Mouse (Mus musculus) neural tube, embryonic 12.5 days (tissue): ENCODE data around the gene Rgs7bp. TPM values are rescaled to one million over a fixed set of nuclear protein-coding genes. Genes with fewer than 3 reads are reported as not detected.
"Not testable (repeated sequence)": the region's sequence is repeated elsewhere in the genome, so short reads cannot be mapped to it uniquely, and the experiment has no call there.

Source experiments
- ATAC-seq: fragments of 200-750 bp; cut with Nextera tagmentation; 2 replicates; pipeline ENCODE4 v1.8.0; 2017; ENCODE audit warnings: low read depth, mild to moderate bottlenecking, moderate TSS enrichment, moderate library complexity; ENCODE audit not compliant: low FRiP score
- H3K27ac ChIP-seq: fragments of 300-500 bp; sonication (generic); 2 replicates; pipeline ENCODE4 v1.5.1; 2016
- H3K27me3 ChIP-seq: fragments of 300-500 bp; sonication (generic); replicated peaks from 2 replicates; pipeline ENCODE4 v1.6.1; 2016; ENCODE audit warnings: mild to moderate bottlenecking
- H3K36me3 ChIP-seq: fragments of 300-500 bp; sonication (generic); 2 replicates; pipeline ENCODE4 v1.6.1; 2016; ENCODE audit warnings: mild to moderate bottlenecking
- H3K4me1 ChIP-seq: fragments of 300-500 bp; sonication (generic); 2 replicates; pipeline ENCODE4 v1.6.1; 2016
- H3K4me2 ChIP-seq: fragments of 300-500 bp; sonication (generic); replicated peaks from 2 replicates; pipeline ENCODE4 v1.6.1; 2016; ENCODE audit warnings: mild to moderate bottlenecking
- H3K4me3 ChIP-seq: fragments of 300-500 bp; sonication (generic); 2 replicates; pipeline ENCODE4 v1.5.1; 2016
- H3K9ac ChIP-seq: fragments of 300-500 bp; sonication (generic); 2 replicates; pipeline ENCODE4 v1.6.1; 2016; ENCODE audit warnings: mild to moderate bottlenecking
- H3K9me3 ChIP-seq: fragments of 300-500 bp; sonication (generic); 2 replicates; pipeline ENCODE4 v1.6.1; 2016; ENCODE audit warnings: mild to moderate bottlenecking
- WGBS: fragments of 180-500 bp; shearing (Covaris S2); methylation state at CpG from one replicate; pipeline ENCODE4 v1.1.7; 2016; 5-methylcytosine and 5-hydroxymethylcytosine counted together
- polyA plus RNA-seq: library from polyadenylated mRNA; unstranded; fragments of >200 nt; fragmentation: Nextera tagmentation; extraction: Ambion mirVana; gene quantifications from 2 replicates; pipeline ENCODE4 v1.2.1, GENCODE M21; 2016

The Rgs7bp gene
- polyA plus RNA-seq, 1 experiment from 2014 or later: 6.0 TPM

DNA sequence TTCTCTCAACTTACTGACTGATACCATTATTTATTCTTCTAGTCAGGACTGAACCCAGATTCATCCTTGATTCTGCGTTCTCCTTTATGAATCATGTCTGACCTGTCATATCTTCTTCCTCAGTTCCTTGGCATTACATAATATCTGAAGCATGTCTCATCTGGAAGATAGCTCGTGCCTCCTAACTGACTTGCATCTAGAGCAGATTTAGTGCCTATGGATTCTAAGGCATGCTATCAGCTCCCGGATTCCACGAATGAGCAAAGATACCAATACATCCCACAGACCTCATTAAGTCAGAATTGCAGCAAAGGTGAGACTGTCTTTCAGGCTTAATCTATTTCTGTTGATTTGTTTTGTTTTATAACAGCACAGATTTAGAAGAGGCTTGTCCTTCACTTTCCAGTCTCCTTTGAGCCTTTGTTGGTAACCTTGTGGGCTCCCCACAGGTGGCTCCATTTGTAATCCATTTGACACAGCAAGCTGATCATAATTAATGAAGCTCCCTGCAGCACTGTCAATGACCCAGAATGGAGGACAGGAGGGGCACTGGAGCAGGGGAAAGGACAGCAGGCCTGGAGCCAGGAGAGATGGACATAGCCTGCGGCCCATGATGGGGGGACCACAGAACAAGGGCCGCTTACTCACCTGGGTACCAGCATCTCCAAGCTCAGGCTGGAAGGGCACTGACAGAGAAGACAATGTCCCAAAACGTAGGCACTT, 94.4 kb downstream of the Rgs7bp start:
- WGBS: 82% methylated on average over 7 of the region's 7 CpGs
- Histone ChIP-seq H3K4me1 (no peaks in the 10 kb centered on the region), H3K9me3 (no peaks in the 10 kb centered on the region), H3K36me3 (no peaks in the 10 kb centered on the region), H3K9ac (no peak overlapping the region), H3K27me3 (no peaks in the 10 kb centered on the region), H3K4me2 (no peak overlapping the region), H3K27ac (no peak overlapping the region), H3K4me3 (no peak overlapping the region)
- no peak for ATAC-seq

DNA sequence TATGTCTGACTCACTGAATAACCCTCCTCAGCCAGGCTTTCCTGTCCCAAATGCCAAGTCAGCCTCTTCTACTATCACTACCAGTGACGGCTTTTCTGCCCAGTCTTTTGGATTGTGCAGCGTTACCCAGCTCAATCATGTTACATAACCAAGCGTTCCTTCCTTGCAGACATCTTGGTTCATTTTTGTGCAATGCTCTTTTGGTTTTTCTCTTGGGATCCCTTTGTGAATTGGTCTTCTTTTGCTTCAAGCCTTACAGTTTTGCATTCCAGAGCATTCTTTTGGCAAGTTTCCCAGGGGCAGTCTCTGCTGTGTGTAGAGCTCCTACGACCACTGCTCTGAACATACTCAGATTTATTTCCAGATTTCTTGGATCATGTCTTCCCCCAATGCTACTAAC, 95.0 kb downstream of the Rgs7bp start:
- ATAC-seq: no peak
- H3K27ac ChIP-seq: no peak overlapping the region
- no peak overlapping the region for H3K9ac ChIP-seq
- H3K36me3 ChIP-seq: no peaks in the 10 kb centered on the region
- 85% methylated on average over 4 of the region's 4 CpGs for WGBS
- H3K27me3 ChIP-seq: no peaks in the 10 kb centered on the region
- no peak overlapping the region for H3K4me3 ChIP-seq
- no peaks in the 10 kb centered on the region for H3K4me1 ChIP-seq
- H3K9me3 ChIP-seq: no peaks in the 10 kb centered on the region
- no peak overlapping the region for H3K4me2 ChIP-seq

DNA sequence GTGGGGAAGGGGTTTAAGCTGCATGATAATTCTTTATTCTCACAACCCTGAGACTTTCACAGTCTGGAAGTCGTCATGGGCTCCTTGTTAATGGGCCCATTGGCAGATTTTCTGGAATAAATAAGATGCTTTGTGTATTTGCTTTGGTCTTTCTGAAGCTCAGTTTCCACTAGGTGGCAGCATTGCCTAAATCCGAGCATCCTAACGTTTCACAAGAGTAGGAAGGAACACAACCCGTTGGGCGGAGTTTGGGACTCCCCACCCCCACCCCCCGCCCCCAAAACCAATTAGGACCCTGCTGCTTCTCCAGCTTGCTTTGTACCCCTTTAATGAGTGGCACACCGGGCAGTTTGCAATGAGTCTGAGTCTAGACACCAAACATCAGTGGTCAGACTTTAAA, 106.8 kb downstream of the Rgs7bp start:
- Histone ChIP-seq H3K27me3 (no peaks in the 10 kb centered on the region), H3K36me3 (no peaks in the 10 kb centered on the region), H3K4me3 (no peak overlapping the region), H3K27ac (no peak overlapping the region), H3K4me1 (no peaks in the 10 kb centered on the region), H3K9me3 (no peaks in the 10 kb centered on the region), H3K4me2 (peak overlapping the region; percentile 43), H3K9ac (no peak overlapping the region)
- peak; percentile 90 for ATAC-seq
- under 1% methylated on average over 7 of the region's 7 CpGs for WGBS

DNA sequence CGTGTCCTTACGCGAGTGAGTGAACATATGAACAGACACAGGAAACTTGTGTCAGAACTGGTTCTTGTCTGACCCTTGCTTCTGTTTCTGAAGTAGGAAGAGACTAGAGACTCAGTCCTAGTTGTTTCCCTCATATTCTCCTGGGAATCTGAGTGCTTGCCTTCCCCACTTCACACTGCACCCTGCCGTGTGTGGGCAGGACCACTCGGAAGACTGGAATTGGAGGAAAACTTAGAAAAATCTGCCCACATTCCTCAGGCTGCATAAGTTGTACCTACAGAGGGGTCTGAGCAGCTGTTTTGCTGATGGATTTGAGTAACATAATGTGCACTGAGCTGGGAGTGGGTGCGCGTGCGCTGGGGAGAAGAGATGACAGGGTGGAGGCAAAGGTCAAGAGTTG, 114.2 kb downstream of the Rgs7bp start:
- Histone ChIP-seq H3K4me1 (peaks cover 8% of the 10 kb centered on the region), H3K4me3 (no peak overlapping the region), H3K9ac (no peak overlapping the region), H3K4me2 (no peak overlapping the region), H3K27ac (no peak overlapping the region), H3K27me3 (no peaks in the 10 kb centered on the region), H3K36me3 (no peaks in the 10 kb centered on the region), H3K9me3 (no peaks in the 10 kb centered on the region)
- no peak for ATAC-seq
- 90% methylated on average over 8 of the region's 8 CpGs for WGBS

DNA sequence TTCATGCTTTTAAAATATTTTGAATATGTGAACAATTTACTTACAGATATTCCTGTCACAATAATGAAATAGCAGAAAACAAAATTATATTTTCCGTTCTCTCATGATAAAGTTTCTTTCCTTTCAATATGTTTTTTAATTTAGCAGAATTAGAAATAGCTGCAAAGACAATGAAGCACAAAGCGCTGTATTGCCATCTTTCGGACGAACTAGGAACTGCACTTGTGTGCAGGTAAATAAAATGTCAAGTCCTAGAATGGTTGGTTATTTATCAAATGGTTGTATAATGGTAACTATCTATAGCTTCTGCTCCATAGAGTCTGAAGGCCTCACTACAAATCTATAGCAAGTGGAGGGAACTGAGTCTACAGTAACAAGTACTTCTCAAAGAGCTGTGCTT, 114.9 kb downstream of the Rgs7bp start:
- Histone ChIP-seq H3K36me3 (no peaks in the 10 kb centered on the region), H3K27me3 (no peaks in the 10 kb centered on the region), H3K9ac (no peak overlapping the region), H3K4me3 (no peak overlapping the region), H3K9me3 (no peaks in the 10 kb centered on the region), H3K4me1 (peaks cover 8% of the 10 kb centered on the region), H3K4me2 (no peak overlapping the region), H3K27ac (no peak overlapping the region)
- WGBS: 4% methylated on average over 4 of the region's 4 CpGs
- ATAC-seq: no peak

DNA sequence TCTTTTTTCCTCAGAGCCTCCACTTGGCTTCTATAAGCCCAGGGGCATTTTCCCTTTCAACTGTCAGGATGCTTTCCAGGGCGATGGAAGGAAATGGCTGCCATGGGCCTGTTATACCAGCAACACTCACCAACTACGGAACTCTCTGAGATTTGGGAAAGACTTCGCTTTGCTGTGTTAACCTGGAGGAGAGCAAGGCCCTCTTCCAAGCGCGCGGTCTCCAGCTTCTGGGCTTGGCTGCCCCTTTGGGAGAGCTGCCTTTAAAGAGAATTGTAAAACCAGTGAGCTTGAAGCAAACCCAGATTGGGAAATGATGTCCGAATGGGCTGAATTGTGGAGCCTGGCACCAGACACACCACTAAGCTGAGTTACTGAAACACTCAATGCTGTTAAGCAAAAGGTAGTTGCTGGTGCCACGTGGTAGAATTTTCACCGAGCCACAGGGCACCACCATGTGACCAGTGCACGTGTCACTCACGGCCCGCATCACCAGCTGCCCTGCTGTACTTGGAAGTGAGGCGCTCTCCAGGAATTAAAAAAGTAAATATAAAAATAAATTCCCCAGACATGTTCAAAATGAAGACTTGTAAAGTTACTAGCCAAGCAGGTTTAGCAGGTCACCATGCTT, 115.7 kb downstream of the Rgs7bp start:
- no peak overlapping the region for H3K4me3 ChIP-seq
- no peaks in the 10 kb centered on the region for H3K36me3 ChIP-seq
- peaks cover 8% of the 10 kb centered on the region for H3K4me1 ChIP-seq
- H3K9ac ChIP-seq: no peak overlapping the region
- peak; percentile 69 for ATAC-seq
- 50% methylated on average over 13 of the region's 13 CpGs for WGBS
- H3K27ac ChIP-seq: no peak overlapping the region
- H3K27me3 ChIP-seq: no peaks in the 10 kb centered on the region
- peak overlapping the region; percentile 38 for H3K4me2 ChIP-seq
- no peaks in the 10 kb centered on the region for H3K9me3 ChIP-seq

DNA sequence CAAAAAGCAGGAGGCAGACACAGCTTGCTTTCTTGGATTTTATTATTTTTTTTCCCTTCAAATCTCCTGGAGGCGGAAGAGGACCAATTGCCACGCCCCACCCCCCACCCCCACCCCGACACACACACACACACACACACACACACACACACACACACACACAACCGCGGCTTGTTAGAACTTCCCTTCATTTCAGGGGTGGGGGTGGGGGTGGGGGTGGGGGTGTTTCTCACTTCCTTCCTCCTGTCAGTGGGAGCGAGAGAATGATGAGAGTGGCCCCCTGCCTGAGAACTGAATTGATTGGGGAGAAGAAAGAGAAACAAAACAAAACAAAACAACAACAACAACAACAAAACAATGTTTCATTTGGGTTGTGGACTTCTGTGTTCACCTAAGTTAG, 117.0 kb downstream of the Rgs7bp start:
- ATAC-seq: peak; percentile 19; the same call in 1 of the 2 replicates
- 5% methylated on average over 5 of the region's 6 CpGs for WGBS
- peak overlapping the region; percentile 13; the same call in 1 of the 2 replicates for H3K4me3 ChIP-seq
- no peaks in the 10 kb centered on the region for H3K36me3 ChIP-seq
- H3K9ac ChIP-seq: no peak overlapping the region
- H3K9me3 ChIP-seq: no peaks in the 10 kb centered on the region
- no peak overlapping the region for H3K27ac ChIP-seq
- no peaks in the 10 kb centered on the region for H3K27me3 ChIP-seq
- H3K4me1 ChIP-seq: peaks cover 8% of the 10 kb centered on the region
- H3K4me2 ChIP-seq: peak overlapping the region; percentile 57

DNA sequence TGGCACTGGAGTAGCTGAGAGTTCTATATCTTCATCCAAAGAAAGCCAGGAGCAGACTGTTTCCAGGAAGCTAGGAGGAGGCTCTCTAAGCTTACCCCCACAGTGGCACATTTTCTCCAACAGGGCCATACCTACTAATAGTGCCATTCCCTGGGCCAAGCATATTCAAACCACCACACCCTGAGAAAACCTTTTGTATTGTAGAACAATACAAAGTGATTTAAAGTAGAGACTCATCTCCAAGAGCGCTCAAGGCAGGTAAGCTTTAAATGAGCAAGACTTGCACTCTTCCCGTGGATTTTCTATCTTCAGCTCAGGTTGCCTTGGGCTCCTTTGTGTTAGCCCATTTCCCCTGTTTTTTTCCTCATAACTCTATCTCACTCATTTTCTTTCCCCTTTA, 118.1 kb downstream of the Rgs7bp start:
- no peak for ATAC-seq
- H3K4me3 ChIP-seq: no peak overlapping the region

DNA sequence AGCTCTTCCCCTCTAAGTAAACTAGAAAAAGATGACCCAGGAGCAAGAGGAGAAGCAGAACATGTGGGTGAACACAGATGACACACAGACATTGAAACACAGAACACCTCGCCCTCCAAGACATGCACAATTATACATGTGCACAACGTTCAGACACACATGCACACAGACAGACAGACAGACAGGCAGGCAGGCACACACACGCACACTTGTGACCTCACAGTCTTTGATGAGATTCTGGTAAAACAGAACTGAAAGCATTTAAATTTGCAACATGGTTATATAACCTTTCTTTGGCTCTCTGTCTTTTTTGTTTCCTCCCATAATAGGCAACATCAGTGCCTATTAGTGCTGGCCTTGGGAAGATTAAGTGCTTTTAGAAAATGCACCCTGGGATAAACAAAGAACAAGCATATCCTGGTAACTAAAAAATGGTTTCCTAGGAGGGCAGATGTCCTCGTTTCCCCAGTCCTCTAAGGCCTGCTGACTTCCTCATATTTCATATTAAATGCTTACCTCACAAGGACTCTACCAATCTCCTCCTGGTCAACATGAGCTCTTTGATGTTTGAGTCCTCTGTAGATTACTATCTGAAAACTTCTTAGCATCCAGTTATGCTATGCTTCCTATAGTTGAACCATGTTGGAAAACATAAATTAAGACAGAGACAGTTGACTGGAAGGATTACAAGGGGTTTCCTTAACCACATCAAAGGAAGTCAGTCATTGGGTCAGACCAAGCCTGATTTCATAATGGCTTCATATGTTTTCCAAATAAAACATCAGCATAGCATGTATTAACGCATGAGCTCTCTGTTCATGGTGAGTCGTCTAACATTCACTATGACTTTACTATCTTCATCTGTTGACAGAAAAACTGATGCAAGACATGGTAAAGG, 122.8 kb downstream of the Rgs7bp start:
- Histone ChIP-seq H3K27me3 (no peaks in the 10 kb centered on the region), H3K9ac (no peak overlapping the region), H3K36me3 (no peaks in the 10 kb centered on the region), H3K4me3 (no peak overlapping the region), H3K4me1 (no peaks in the 10 kb centered on the region), H3K27ac (no peak overlapping the region), H3K9me3 (no peaks in the 10 kb centered on the region), H3K4me2 (no peak overlapping the region)
- 80% methylated on average over 6 of the region's 6 CpGs for WGBS
- no peak for ATAC-seq

More for the DNA sequence above, 118.1 kb downstream of the Rgs7bp start:
- H3K9ac ChIP-seq: no peak overlapping the region
- 92% methylated on average over 2 of the region's 2 CpGs for WGBS
- peaks cover 8% of the 10 kb centered on the region for H3K4me1 ChIP-seq
- no peaks in the 10 kb centered on the region for H3K27me3 ChIP-seq
- H3K9me3 ChIP-seq: no peaks in the 10 kb centered on the region
- H3K4me2 ChIP-seq: 0 out of 2 replicates have a peak overlapping the region, but pooled peaks have one; percentile 57
- no peaks in the 10 kb centered on the region for H3K36me3 ChIP-seq
- no peak overlapping the region for H3K27ac ChIP-seq

DNA sequence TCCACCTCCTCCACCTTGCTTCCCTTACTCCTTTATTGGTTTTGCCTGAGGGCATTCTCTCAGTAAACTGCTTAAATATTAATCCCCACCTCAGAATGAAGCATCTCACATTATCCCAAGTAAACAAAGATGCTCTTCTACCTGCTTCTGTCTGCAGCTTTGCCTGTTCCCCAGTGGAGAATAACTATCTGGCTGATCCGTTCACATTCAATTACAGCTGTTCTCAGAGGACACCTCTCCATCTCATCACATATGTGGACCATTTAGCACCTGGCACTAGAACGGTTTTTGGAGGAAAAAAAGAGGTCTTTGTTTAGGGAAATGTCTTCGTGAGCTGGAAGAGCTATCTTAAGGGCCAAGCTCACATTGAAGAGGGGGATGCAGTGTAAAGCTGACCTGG, 123.9 kb downstream of the Rgs7bp start:
- no peak overlapping the region for H3K9ac ChIP-seq
- no peak for ATAC-seq
- H3K4me1 ChIP-seq: no peaks in the 10 kb centered on the region
- no peaks in the 10 kb centered on the region for H3K36me3 ChIP-seq
- H3K4me3 ChIP-seq: no peak overlapping the region
- no peaks in the 10 kb centered on the region for H3K27me3 ChIP-seq
- H3K9me3 ChIP-seq: no peaks in the 10 kb centered on the region
- H3K4me2 ChIP-seq: no peak overlapping the region
- WGBS: 70% methylated on average over 3 of the region's 3 CpGs
- no peak overlapping the region for H3K27ac ChIP-seq

DNA sequence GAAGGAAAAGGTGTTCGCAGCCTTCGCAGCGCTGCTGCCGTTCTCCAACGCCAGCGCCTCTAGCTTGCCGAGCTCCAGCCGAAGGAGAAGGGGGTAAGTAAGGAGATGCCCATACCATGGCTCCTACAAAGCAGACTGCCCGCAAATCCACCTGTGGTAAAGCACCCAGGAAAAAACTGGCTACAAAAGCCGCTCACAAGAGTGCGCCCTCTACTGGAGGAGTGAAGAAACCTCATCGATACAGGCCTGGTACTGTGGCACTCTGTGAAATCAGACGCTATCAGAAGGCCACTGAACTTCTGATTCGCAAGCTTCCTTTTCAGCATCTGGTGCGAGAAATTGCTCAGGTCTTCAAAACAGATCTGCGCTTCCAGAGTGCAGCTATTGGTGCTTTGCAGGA, 136.1 kb downstream of the Rgs7bp start:
- 85% methylated on average over 16 of the region's 16 CpGs for WGBS
- Histone ChIP-seq H3K9ac (no peak overlapping the region), H3K4me1 (no peaks in the 10 kb centered on the region), H3K36me3 (no peaks in the 10 kb centered on the region), H3K4me2 (no peak overlapping the region), H3K9me3 (no peaks in the 10 kb centered on the region), H3K27ac (no peak overlapping the region), H3K27me3 (no peaks in the 10 kb centered on the region), H3K4me3 (no peak overlapping the region)
- no peak for ATAC-seq

DNA sequence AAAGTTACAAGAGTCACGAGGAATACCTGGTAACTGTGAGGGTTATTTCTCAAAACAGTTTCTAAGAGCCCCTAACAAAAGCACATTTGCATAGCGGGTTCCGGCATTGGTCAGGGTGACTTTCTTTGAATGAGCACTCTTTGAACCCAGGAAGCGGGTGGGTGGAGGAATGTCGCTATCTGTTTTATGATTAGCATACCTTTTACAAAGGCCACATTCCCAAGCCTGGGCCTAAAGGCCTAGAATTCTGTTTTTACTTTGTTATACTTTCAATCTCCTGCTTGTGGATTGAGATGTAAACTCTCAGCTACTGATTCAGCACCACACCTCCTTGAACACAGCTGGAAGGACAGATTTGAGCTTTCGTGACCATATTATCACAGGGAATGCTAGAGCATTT, 138.0 kb downstream of the Rgs7bp start:
- not testable (repeated sequence) for H3K9me3 ChIP-seq, H3K4me3 ChIP-seq, H3K27me3 ChIP-seq, H3K27ac ChIP-seq, ATAC-seq, H3K4me2 ChIP-seq, H3K9ac ChIP-seq, H3K36me3 ChIP-seq, H3K4me1 ChIP-seq
- WGBS: 72% methylated on average over 6 of the region's 6 CpGs
